ENCODE assay signal across 8 mouse cellular contexts in genomic region chr6:97806051-97806450, GRCm38 (mm10). TPM values are rescaled to one million over a fixed set of nuclear protein-coding genes. Genes with fewer than 3 reads are reported as not detected.
DNase-seq lines count a peak whose midpoint lies in the region; ATAC-seq and TF ChIP-seq lines count a peak whose summit lies in the region.

No protein-coding gene starts in this region.

- peak overlapping the region; percentile 41 for H3ac ChIP-seq in C2C12 (ENCODE audit: control insufficient read depth, insufficient read length, low read depth)

- H3K9me3 ChIP-seq in erythroblast, embryonic 14.5 days (ENCODE audit: control insufficient read depth, low read length) = no peaks in the 10 kb centered on the region
- H3K9me3 ChIP-seq in forebrain, postnatal 0 days (ENCODE audit: low read length) = no peaks in the 10 kb centered on the region
- H3K9me3 ChIP-seq in liver, postnatal 0 days (ENCODE audit: low read length) = no peaks in the 10 kb centered on the region

- no peaks in the 10 kb centered on the region for H3K27me3 ChIP-seq in erythroblast, embryonic 14.5 days (ENCODE audit: control insufficient read depth)
- H3K27me3 ChIP-seq in C2C12 (ENCODE audit: control insufficient read depth, insufficient read depth, insufficient read length) = no peaks in the 10 kb centered on the region
- H3K27me3 ChIP-seq in forebrain, postnatal 0 days (ENCODE audit: insufficient read depth, low read length) = no peaks in the 10 kb centered on the region
- H3K27me3 ChIP-seq in liver, postnatal 0 days (ENCODE audit: insufficient read depth, low read length) = 0 out of 2 replicates have a peak, but pooled peaks cover 4% of the 10 kb centered on the region

- no peaks in the 10 kb centered on the region for H3K79me2 ChIP-seq in C2C12 (ENCODE audit: control insufficient read depth, insufficient read depth)

- H3K36me3 ChIP-seq in erythroblast, embryonic 14.5 days (ENCODE audit: control insufficient read depth) = no peaks in the 10 kb centered on the region
- H3K36me3 ChIP-seq in C2C12 (ENCODE audit: control insufficient read depth, insufficient read depth) = no peaks in the 10 kb centered on the region
- no peaks in the 10 kb centered on the region for H3K36me3 ChIP-seq in forebrain, postnatal 0 days (ENCODE audit: insufficient read depth)
- H3K36me3 ChIP-seq in liver, postnatal 0 days (replicated peaks; ENCODE audit: insufficient read depth, low read length) = no peaks in the 10 kb centered on the region

- DNase-seq in forebrain, postnatal 0 days = no peak
- no peak for DNase-seq in liver, postnatal 0 days
- no peak for DNase-seq in ovary, postnatal 36 days (ENCODE audit: low spot score)
- DNase-seq in ovary, postnatal 14 days (ENCODE audit: low spot score) = no peak
- no peak for DNase-seq in cerebellum, adult 11-12 months

- TF ChIP-seq CTCF in C2C12 (IDR thresholded peaks at IDR 0.05; ENCODE audit: control insufficient read depth, insufficient read depth, insufficient read length) = no peak
- TF ChIP-seq CTCF in forebrain, postnatal 0 days (IDR thresholded peaks at IDR 0.05; ENCODE audit: low read depth) = no peak
- no peak for TF ChIP-seq CTCF in liver, postnatal 0 days (IDR thresholded peaks at IDR 0.05; ENCODE audit: low read depth)

- no peaks in the 10 kb centered on the region for H3K79me3 ChIP-seq in C2C12 (ENCODE audit: low read depth)

- no peak for ATAC-seq in erythroblast, adult 5-6 weeks (replicated peaks; ENCODE audit: low FRiP score, poor library complexity, severe bottlenecking)
- ATAC-seq in forebrain, postnatal 0 days = no peak
- no peak for ATAC-seq in liver, postnatal 0 days

- no peak for TF ChIP-seq EP300 in liver, postnatal 0 days (IDR thresholded peaks at IDR 0.05; ENCODE audit: low read depth)

- peak overlapping the region; percentile 98 for H3K4me2 ChIP-seq in forebrain, postnatal 0 days (ENCODE audit: low read depth)
- H3K4me2 ChIP-seq in liver, postnatal 0 days (ENCODE audit: low read depth, low read length) = peak overlapping the region; percentile 88

- no peak overlapping the region for H3K9ac ChIP-seq in forebrain, postnatal 0 days
- peak overlapping the region; percentile 63 for H3K9ac ChIP-seq in liver, postnatal 0 days (replicated peaks)

- H3K4me3 ChIP-seq in erythroblast, embryonic 14.5 days (replicated peaks) = peak overlapping the region; percentile 71
- H3K4me3 ChIP-seq in C2C12 (ENCODE audit: insufficient read depth, poor library complexity, severe bottlenecking) = peak overlapping the region; percentile 63
- H3K4me3 ChIP-seq in forebrain, postnatal 0 days (ENCODE audit: low read depth, low read length) = peak overlapping the region; percentile 69; the same call in 1 of the 2 replicates
- H3K4me3 ChIP-seq in liver, postnatal 0 days (ENCODE audit: low read depth, low read length) = peak overlapping the region; percentile 66

- H3K27ac ChIP-seq in forebrain, postnatal 0 days (ENCODE audit: low read depth, low read length) = no peak overlapping the region
- no peak overlapping the region for H3K27ac ChIP-seq in liver, postnatal 0 days (ENCODE audit: low read depth)

- WGBS in forebrain, postnatal 0 days = 40% methylated on average over 5 of the region's 5 CpGs
- WGBS in liver, postnatal 0 days (ENCODE audit: insufficient replicate concordance) = 43% methylated on average over 5 of the region's 5 CpGs

- H3K4me1 ChIP-seq in erythroblast, embryonic 14.5 days (ENCODE audit: control insufficient read depth) = peaks cover 19% of the 10 kb centered on the region
- no peaks in the 10 kb centered on the region for H3K4me1 ChIP-seq in forebrain, postnatal 0 days (ENCODE audit: insufficient read depth)
- 0 out of 2 replicates have a peak, but pooled peaks cover 5% of the 10 kb centered on the region for H3K4me1 ChIP-seq in liver, postnatal 0 days (ENCODE audit: insufficient read depth)

TF ChIP-seq in C2C12, 6 proteins besides CTCF, POLR2A, EP300 and RAD21:
- TF ChIP-seq CEBPB (IDR thresholded peaks at IDR 0.05; ENCODE audit: low read depth) = no peak

RNA-seq across cellular contexts. Expression of gene Mitf, which starts 0.8 kb away (rescaled TPM):
- not detected in 2 replicates for polyA plus RNA-seq in erythroblast, embryonic 14.5 days (2012)
- total RNA-seq in erythroblast, adult 5-6 weeks (2015; ENCODE audit: low replicate concordance) = 0.84 and 2.5 TPM in 2 replicates
- total RNA-seq in erythroblast, adult 5-6 weeks (2017; ENCODE audit: low replicate concordance) = 0.28 and 1.2 TPM in 2 replicates
- 0.70 TPM for polyA plus RNA-seq in C2C12 (2012; fragmentation: generic; extraction: Trizol)
- total RNA-seq in forebrain, postnatal 0 days (2014; rRNA removed) = 3.1 and 5.2 TPM in 2 replicates
- polyA plus RNA-seq in forebrain, postnatal 0 days (2015; fragmentation: Nextera tagmentation; extraction: Ambion mirVana) = 1.4 and 1.8 TPM in 2 replicates
- 0.72 and 0.89 TPM in 2 replicates for polyA plus RNA-seq in liver, postnatal 0 days (2015; fragmentation: Nextera tagmentation; extraction: Ambion mirVana)
